Mouse (Mus musculus): ENCODE results near the gene Col6a5. TPM values are rescaled to one million over a fixed set of nuclear protein-coding genes. Genes with fewer than 3 reads are reported as not detected.

The Col6a5 gene
- polyA plus RNA-seq, 2 experiments from 2014 or later: 0.04 TPM; not detected in 1

GRCm38 (mm10) chr9:105819155-105819709, 141.2 kb downstream of the Col6a5 start:
- ATAC-seq: no peak

GRCm38 (mm10) chr9:105814436-105814835, 146.0 kb downstream of the Col6a5 start:
- ATAC-seq: no peak

GRCm38 (mm10) chr9:105811458-105811857, 149.0 kb downstream of the Col6a5 start:
- ATAC-seq: no peak

- no peak for ATAC-seq
Observed at GRCm38 (mm10) chr9:105808920-105809505, 151.4 kb downstream of the Col6a5 start.

Other genes with a start within 250 kb of the Col6a5 start
- gene Col6a6, start 132.5 kb downstream of the Col6a5 start, polyA plus RNA-seq (2017; shearing (Covaris generic)): not detected
- not detected for gene Col6a4, start 136.1 kb upstream of the Col6a5 start, polyA plus RNA-seq (2017; shearing (Covaris generic))
- 1 to 10 TPM; 2.3 to 5.1 TPM for gene Glyctk, start 197.5 kb upstream of the Col6a5 start, polyA plus RNA-seq (2017; shearing (Covaris generic))
- gene Wdr82, start 210.3 kb upstream of the Col6a5 start, polyA plus RNA-seq (2017; shearing (Covaris generic)): 10 to 100 TPM; 46.5 to 47.3 TPM
- 10 to 100 TPM; 19.8 to 24.0 TPM for gene Ppm1m, start 239.1 kb upstream of the Col6a5 start, polyA plus RNA-seq (2017; shearing (Covaris generic))
- gene Twf2, start 242.5 kb upstream of the Col6a5 start, polyA plus RNA-seq (2017; shearing (Covaris generic)): 100 to 1,000 TPM; 151 to 174 TPM